8 mouse cellular contexts compared by ENCODE assay signal in the genomic region with DNA sequence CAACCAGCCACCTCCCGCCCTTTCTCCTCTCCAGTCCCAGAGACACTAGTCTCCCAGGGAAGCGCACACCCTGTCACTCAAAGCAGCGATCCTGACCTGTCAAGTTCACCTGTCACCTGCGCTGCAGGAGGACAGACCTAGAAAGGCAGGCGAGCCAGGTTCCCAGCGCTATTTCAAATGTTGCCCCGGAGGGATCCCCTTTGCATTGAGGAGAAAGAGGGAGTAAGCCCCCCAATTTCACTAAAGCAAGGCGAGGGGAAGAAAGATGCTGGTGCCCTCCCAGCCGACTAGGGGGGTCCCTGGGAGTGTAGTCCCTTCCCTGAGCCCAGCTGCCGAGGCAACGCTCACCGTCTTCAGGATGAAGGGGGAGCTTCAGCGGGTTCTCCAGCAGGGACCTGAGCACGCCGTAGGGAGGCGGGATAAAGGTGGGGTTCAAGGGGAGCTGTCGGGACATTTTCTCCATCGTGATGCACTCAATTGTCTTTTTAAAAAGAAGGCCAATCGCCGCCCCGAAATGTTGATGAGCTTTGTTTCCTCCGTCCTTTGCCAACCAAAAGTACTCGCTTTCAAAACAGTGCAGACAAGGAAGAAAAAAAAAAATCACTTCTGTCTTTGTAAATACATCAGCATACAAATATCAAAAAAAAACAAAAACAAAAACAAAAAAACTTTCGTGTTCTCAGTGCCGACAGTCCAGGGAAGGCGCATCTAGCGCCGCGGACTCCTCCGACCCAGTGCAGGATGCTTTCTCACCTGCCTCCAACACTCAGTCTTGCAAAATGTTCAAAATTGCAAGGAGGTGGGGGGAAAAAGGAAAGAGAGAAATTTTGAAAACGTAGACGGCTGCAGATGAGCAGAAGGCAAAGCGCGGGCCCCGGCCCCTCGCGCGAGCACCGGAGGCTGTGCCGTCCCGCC. TPM values are rescaled to one million over a fixed set of nuclear protein-coding genes. Genes with fewer than 3 reads are reported as not detected.
DNase-seq lines count a peak whose midpoint lies in the region; ATAC-seq and TF ChIP-seq lines count a peak whose summit lies in the region.

No protein-coding gene starts in this region.

- no peaks in the 10 kb centered on the region for H3K9me3 ChIP-seq in heart, embryonic 10.5 days
- no peaks in the 10 kb centered on the region for H3K9me3 ChIP-seq in MEL (replicated peaks; ENCODE audit: insufficient read depth, low read length)
- no peaks in the 10 kb centered on the region for H3K9me3 ChIP-seq in forebrain, postnatal 0 days (ENCODE audit: low read length)
- no peaks in the 10 kb centered on the region for H3K9me3 ChIP-seq in neural tube, embryonic 11.5 days (ENCODE audit: control insufficient read depth, low read length)

- H3K4me1 ChIP-seq in heart, embryonic 10.5 days = peaks cover 32% of the 10 kb centered on the region
- H3K4me1 ChIP-seq in MEL (ENCODE audit: control insufficient read depth in 1 of 2, insufficient read depth in 2 of 2, low read length in 2 of 2) = no peaks in the 10 kb centered on the region
- H3K4me1 ChIP-seq in forebrain, postnatal 0 days (ENCODE audit: insufficient read depth) = no peaks in the 10 kb centered on the region; the same call in 1 of the 2 replicates
- 0 out of 2 replicates have a peak, but pooled peaks cover 3% of the 10 kb centered on the region for H3K4me1 ChIP-seq in neural tube, embryonic 11.5 days (ENCODE audit: control insufficient read depth, insufficient read depth, low read length)

- H3K36me3 ChIP-seq in heart, embryonic 10.5 days = no peaks in the 10 kb centered on the region
- H3K36me3 ChIP-seq in MEL (ENCODE audit: control insufficient read depth in 1 of 2, insufficient read depth in 2 of 2, low read length in 2 of 2) = no peaks in the 10 kb centered on the region
- no peaks in the 10 kb centered on the region for H3K36me3 ChIP-seq in forebrain, postnatal 0 days (ENCODE audit: insufficient read depth)
- no peaks in the 10 kb centered on the region for H3K36me3 ChIP-seq in neural tube, embryonic 11.5 days (ENCODE audit: control insufficient read depth, insufficient read depth, low read length)

- TF ChIP-seq EP300 in MEL (IDR thresholded peaks at IDR 0.05; ENCODE audit: low read depth in 1 of 2, low read length in 2 of 2) = no peak

- peaks cover 54% of the 10 kb centered on the region for H3K27me3 ChIP-seq in heart, embryonic 10.5 days (ENCODE audit: insufficient read depth, poor library complexity, severe bottlenecking)
- H3K27me3 ChIP-seq in MEL (ENCODE audit: control insufficient read depth in 1 of 2, insufficient read depth in 2 of 2, low read length in 2 of 2) = no peaks in the 10 kb centered on the region; a peak in 1 of 4 replicates
- 0 out of 2 replicates have a peak, but pooled peaks cover 6% of the 10 kb centered on the region for H3K27me3 ChIP-seq in forebrain, postnatal 0 days (ENCODE audit: insufficient read depth, low read length)
- H3K27me3 ChIP-seq in neural tube, embryonic 11.5 days (ENCODE audit: control insufficient read depth, insufficient read depth, low read length) = peaks cover 30% of the 10 kb centered on the region

- H3K79me2 ChIP-seq in MEL (ENCODE audit: control insufficient read depth, insufficient read depth, low read length, poor library complexity) = no peaks in the 10 kb centered on the region

- DNase-seq in heart, embryonic 10.5 days (ENCODE audit: low spot score) = no peak
- DNase-seq in heart, postnatal 25 days (ENCODE audit: low spot score) = no peak
- peak; percentile 33 for DNase-seq in MEL (ENCODE audit: low read depth, low spot score)
- peak; percentile 27 for DNase-seq in forebrain, postnatal 0 days
- peak; percentile 23 for DNase-seq in kidney, postnatal 10 days
- peak; percentile 26 for DNase-seq in neural tube, embryonic 11.5 days (ENCODE audit: low spot score)
- DNase-seq in left cerebral cortex, postnatal 14 days (ENCODE audit: low spot score in 2 of 2) = no peak
- DNase-seq in urinary bladder, adult 2 months (ENCODE audit: low spot score) = no peak

- H3K9ac ChIP-seq in MEL (ENCODE audit: control insufficient read depth, low read depth, low read length, poor library complexity, severe bottlenecking) = peak overlapping the region; percentile 36
- peak overlapping the region; percentile 47 for H3K9ac ChIP-seq in forebrain, postnatal 0 days
- H3K9ac ChIP-seq in neural tube, embryonic 11.5 days (ENCODE audit: low read length) = no peak overlapping the region

- no peak for TF ChIP-seq POLR2A in MEL (IDR thresholded peaks at IDR 0.05; ENCODE audit: control insufficient read depth in 1 of 2, insufficient read depth in 1 of 2, low read depth in 1 of 2, low read length in 2 of 2, poor library complexity in 1 of 2)

- no peak for TF ChIP-seq RAD21 in MEL (IDR thresholded peaks at IDR 0.05; ENCODE audit: low read depth, low read length)

- WGBS in heart, embryonic 10.5 days = under 1% methylated on average over 40 of the region's 41 CpGs
- WGBS in forebrain, postnatal 0 days = under 1% methylated on average over 39 of the region's 41 CpGs
- WGBS in neural tube, embryonic 11.5 days = under 1% methylated on average over 41 of the region's 41 CpGs

- TF ChIP-seq CTCF in MEL (IDR thresholded peaks at IDR 0.05 in 2 of 3, conservative IDR thresholded peaks at IDR 0.05 in 1 of 3; ENCODE audit: control insufficient read depth in 1 of 3, insufficient read depth in 1 of 3, low read depth in 2 of 3, low read length in 3 of 3, poor library complexity in 1 of 3, severe bottlenecking in 1 of 3) = no peak
- TF ChIP-seq CTCF in forebrain, postnatal 0 days (IDR thresholded peaks at IDR 0.05; ENCODE audit: low read depth) = no peak

- peak overlapping the region; percentile 76 for H3K27ac ChIP-seq in heart, embryonic 10.5 days
- H3K27ac ChIP-seq in MEL (ENCODE audit: control insufficient read depth, low read depth, low read length) = no peak overlapping the region
- H3K27ac ChIP-seq in forebrain, postnatal 0 days (ENCODE audit: low read depth, low read length) = no peak overlapping the region
- no peak overlapping the region for H3K27ac ChIP-seq in neural tube, embryonic 11.5 days (ENCODE audit: low read depth, low read length)

- H3K4me2 ChIP-seq in forebrain, postnatal 0 days (ENCODE audit: low read depth) = peak overlapping the region; percentile 86
- H3K4me2 ChIP-seq in neural tube, embryonic 11.5 days (ENCODE audit: low read depth) = peak overlapping the region; percentile 84

- peak; percentile 46 for ATAC-seq in forebrain, postnatal 0 days
- ATAC-seq in neural tube, embryonic 11.5 days (ENCODE audit: insufficient read depth, low FRiP score, low TSS enrichment) = peak; percentile 74

- peak overlapping the region; percentile 62 for H3K4me3 ChIP-seq in heart, embryonic 10.5 days
- H3K4me3 ChIP-seq in MEL (ENCODE audit: control insufficient read depth in 1 of 2, insufficient read depth in 1 of 2, low read depth in 2 of 2, low read length in 2 of 2) = peak overlapping the region; percentile 38 to 55
- H3K4me3 ChIP-seq in forebrain, postnatal 0 days (ENCODE audit: low read depth, low read length) = peak overlapping the region; percentile 56
- H3K4me3 ChIP-seq in neural tube, embryonic 11.5 days (ENCODE audit: low read depth, low read length) = peak overlapping the region; percentile 21

- intact Hi-C loops in heart, postnatal 25 days (cut with DNase I) = no loop called here
- intact Hi-C loops in left cerebral cortex, postnatal 14 days (cut with DNase I) = loop anchor here (1.0 to 5.0 kb wide), 4 partner anchors 28 to 208 kb away; no protein-coding TSS in a partner anchor

TF ChIP-seq in MEL, 35 proteins besides CTCF, POLR2A, EP300 and RAD21:
- TF ChIP-seq MYC (IDR thresholded peaks at IDR 0.05; ENCODE audit: low read depth, low read length) (no peak), GATA1 (IDR thresholded peaks at IDR 0.05; ENCODE audit: low read depth, low read length) (no peak), NRF1 (IDR thresholded peaks at IDR 0.05; ENCODE audit: insufficient read depth, low read depth, low read length, poor library complexity, severe bottlenecking) (no peak), HCFC1 (IDR thresholded peaks at IDR 0.05; ENCODE audit: low read depth, low read length) (no peak), POLR2AphosphoS2 (IDR thresholded peaks at IDR 0.05; ENCODE audit: low read length) (no peak), ZNF384 (IDR thresholded peaks at IDR 0.05; ENCODE audit: low read depth, low read length) (peak; percentile 44), MXI1 (IDR thresholded peaks at IDR 0.05; ENCODE audit: low read depth, low read length) (no peak)

RNA-seq across cellular contexts. Expression of gene Hlf, which starts 0.5 kb away (rescaled TPM):
- polyA plus RNA-seq in heart, embryonic 10.5 days (2016; fragmentation: Nextera tagmentation; extraction: Ambion mirVana) = 1.7 and 3.3 TPM in 2 replicates
- total RNA-seq in heart, postnatal 25 days (2021) = 10 to 100 TPM; 16.3 to 25.0 TPM
- 0.10 and 0.42 TPM in 2 replicates for total RNA-seq in MEL (2012; rRNA removed)
- 1 to 10 TPM in 1 of 2 experiments, not detected in 1; 1.5 TPM for polyA plus RNA-seq in MEL (2012; ENCODE audit: insufficient read depth in 1 of 2, insufficient read length in 2 of 2, low read depth in 1 of 2, low replicate concordance in 2 of 2, missing spikeins in 1 of 2)
- total RNA-seq in forebrain, postnatal 0 days (2014; rRNA removed) = 5.7 and 6.8 TPM in 2 replicates
- polyA plus RNA-seq in forebrain, postnatal 0 days (2015; fragmentation: Nextera tagmentation; extraction: Ambion mirVana) = 5.5 and 9.7 TPM in 2 replicates
- 0.54 and 0.98 TPM in 2 replicates for polyA plus RNA-seq in neural tube, embryonic 11.5 days (2014; fragmentation: Nextera tagmentation; extraction: Ambion mirVana)
- 10 to 100 TPM; 82.2 to 96.9 TPM for total RNA-seq in left cerebral cortex, postnatal 14 days (2021)
- polyA plus RNA-seq in urinary bladder, adult 2 months (2012; rRNA removed) = 33.1 and 35.4 TPM in 2 replicates

Comparison
In these comparisons a context has a peak if more than half of its experiments do, and no peak if none do; other contexts are left out.
1. DNase-seq: peak in MEL (single experiment), forebrain, postnatal 0 days (single experiment), kidney, postnatal 10 days (single experiment) and neural tube, embryonic 11.5 days (single experiment); none in heart, embryonic 10.5 days (single experiment), heart, postnatal 25 days (single experiment), left cerebral cortex, postnatal 14 days (0 of 2) and urinary bladder, adult 2 months (single experiment).
2. Peak in every context shown above with its lines, with median percentiles within 50 percentile points of each other: H3K4me3 ChIP-seq.